Mouse (Mus musculus) neural tube, embryonic 12.5 days (tissue): Measurements from ENCODE around the gene Sbf2. TPM values are rescaled to one million over a fixed set of nuclear protein-coding genes. Genes with fewer than 3 reads are reported as not detected.

Experiments
- ATAC-seq: fragments of 200-750 bp; cut with Nextera tagmentation; 2 replicates; pipeline ENCODE4 v1.8.0; 2017; ENCODE audit warnings: low read depth, mild to moderate bottlenecking, moderate TSS enrichment, moderate library complexity; ENCODE audit not compliant: low FRiP score
- H3K27ac ChIP-seq: fragments of 300-500 bp; sonication (generic); 2 replicates; pipeline ENCODE4 v1.5.1; 2016
- H3K27me3 ChIP-seq: fragments of 300-500 bp; sonication (generic); replicated peaks from 2 replicates; pipeline ENCODE4 v1.6.1; 2016; ENCODE audit warnings: mild to moderate bottlenecking
- H3K36me3 ChIP-seq: fragments of 300-500 bp; sonication (generic); 2 replicates; pipeline ENCODE4 v1.6.1; 2016; ENCODE audit warnings: mild to moderate bottlenecking
- H3K4me1 ChIP-seq: fragments of 300-500 bp; sonication (generic); 2 replicates; pipeline ENCODE4 v1.6.1; 2016
- H3K4me2 ChIP-seq: fragments of 300-500 bp; sonication (generic); replicated peaks from 2 replicates; pipeline ENCODE4 v1.6.1; 2016; ENCODE audit warnings: mild to moderate bottlenecking
- H3K4me3 ChIP-seq: fragments of 300-500 bp; sonication (generic); 2 replicates; pipeline ENCODE4 v1.5.1; 2016
- H3K9ac ChIP-seq: fragments of 300-500 bp; sonication (generic); 2 replicates; pipeline ENCODE4 v1.6.1; 2016; ENCODE audit warnings: mild to moderate bottlenecking
- H3K9me3 ChIP-seq: fragments of 300-500 bp; sonication (generic); 2 replicates; pipeline ENCODE4 v1.6.1; 2016; ENCODE audit warnings: mild to moderate bottlenecking
- WGBS: fragments of 180-500 bp; shearing (Covaris S2); methylation state at CpG from one replicate; pipeline ENCODE4 v1.1.7; 2016; 5-methylcytosine and 5-hydroxymethylcytosine counted together
- polyA plus RNA-seq: library from polyadenylated mRNA; unstranded; fragments of >200 nt; fragmentation: Nextera tagmentation; extraction: Ambion mirVana; gene quantifications from 2 replicates; pipeline ENCODE4 v1.2.1, GENCODE M21; 2016

Sbf2 gene
- polyA plus RNA-seq, 1 experiment from 2014 or later, result 53.2 TPM

GRCm38 (mm10) chr7:110313392-110314055 lies 301.2 kb downstream of the Sbf2 start:
- H3K27me3 ChIP-seq, result no peaks in the 10 kb centered on the region
- H3K4me3 ChIP-seq, result no peak overlapping the region
- H3K9ac ChIP-seq, result no peak overlapping the region
- H3K27ac ChIP-seq, result no peak overlapping the region
- 92% methylated on average over 9 of the region's 9 CpGs for WGBS
- ATAC-seq, result no peak
- no peak overlapping the region for H3K4me2 ChIP-seq
- 0 out of 2 replicates have a peak, but pooled peaks cover 4% of the 10 kb centered on the region for H3K9me3 ChIP-seq
- peaks cover 75% of the 10 kb centered on the region for H3K36me3 ChIP-seq
- no peaks in the 10 kb centered on the region for H3K4me1 ChIP-seq

- ATAC-seq, result no peak
- peaks cover 61% of the 10 kb centered on the region for H3K36me3 ChIP-seq
Measured at GRCm38 (mm10) chr7:110309246-110309645, 305.5 kb downstream of the Sbf2 start.

GRCm38 (mm10) chr7:110307741-110308140 lies 307.0 kb downstream of the Sbf2 start:
- Histone ChIP-seq H3K9ac (no peak overlapping the region), H3K27ac (no peak overlapping the region), H3K9me3 (no peaks in the 10 kb centered on the region), H3K4me1 (no peaks in the 10 kb centered on the region), H3K27me3 (no peaks in the 10 kb centered on the region), H3K4me3 (no peak overlapping the region), H3K36me3 (peaks cover 50% of the 10 kb centered on the region), H3K4me2 (no peak overlapping the region)
- 90% methylated on average over 11 of the region's 11 CpGs for WGBS
- no peak for ATAC-seq

More at GRCm38 (mm10) chr7:110309246-110309645, 305.5 kb downstream of the Sbf2 start:
- no peaks in the 10 kb centered on the region for H3K27me3 ChIP-seq
- no peaks in the 10 kb centered on the region for H3K4me1 ChIP-seq
- no peak overlapping the region for H3K27ac ChIP-seq
- no peaks in the 10 kb centered on the region for H3K9me3 ChIP-seq
- H3K9ac ChIP-seq, result no peak overlapping the region
- WGBS, result 94% methylated on average over 8 of the region's 8 CpGs
- no peak overlapping the region for H3K4me3 ChIP-seq
- no peak overlapping the region for H3K4me2 ChIP-seq

GRCm38 (mm10) chr7:110306281-110306680 lies 308.4 kb downstream of the Sbf2 start:
- H3K27ac ChIP-seq, result no peak overlapping the region
- no peak overlapping the region for H3K4me3 ChIP-seq
- H3K27me3 ChIP-seq, result no peaks in the 10 kb centered on the region
- WGBS, result 75% methylated on average over 5 of the region's 5 CpGs
- no peak overlapping the region for H3K4me2 ChIP-seq
- ATAC-seq, result no peak
- H3K9ac ChIP-seq, result no peak overlapping the region
- no peaks in the 10 kb centered on the region for H3K9me3 ChIP-seq
- H3K36me3 ChIP-seq, result peaks cover 37% of the 10 kb centered on the region
- H3K4me1 ChIP-seq, result no peaks in the 10 kb centered on the region

GRCm38 (mm10) chr7:110305486-110305885 lies 309.2 kb downstream of the Sbf2 start:
- Histone ChIP-seq H3K27me3 (no peaks in the 10 kb centered on the region), H3K36me3 (peaks cover 31% of the 10 kb centered on the region), H3K9ac (no peak overlapping the region), H3K4me2 (no peak overlapping the region), H3K4me3 (no peak overlapping the region), H3K27ac (no peak overlapping the region), H3K4me1 (no peaks in the 10 kb centered on the region), H3K9me3 (no peaks in the 10 kb centered on the region)
- ATAC-seq, result no peak
- WGBS, result 90% methylated on average over 4 of the region's 4 CpGs

GRCm38 (mm10) chr7:110302886-110303285 lies 311.8 kb downstream of the Sbf2 start:
- Histone ChIP-seq H3K27ac (no peak overlapping the region), H3K9me3 (no peaks in the 10 kb centered on the region), H3K4me2 (no peak overlapping the region), H3K4me1 (no peaks in the 10 kb centered on the region), H3K27me3 (no peaks in the 10 kb centered on the region), H3K4me3 (no peak overlapping the region), H3K9ac (no peak overlapping the region), H3K36me3 (peaks cover 9% of the 10 kb centered on the region; the same call in 1 of the 2 replicates)
- 83% methylated on average over 6 of the region's 6 CpGs for WGBS
- no peak for ATAC-seq

- Histone ChIP-seq H3K4me1 (no peaks in the 10 kb centered on the region), H3K9ac (no peak overlapping the region), H3K36me3 (no peaks in the 10 kb centered on the region), H3K4me3 (no peak overlapping the region), H3K27me3 (no peaks in the 10 kb centered on the region), H3K9me3 (no peaks in the 10 kb centered on the region), H3K4me2 (no peak overlapping the region), H3K27ac (no peak overlapping the region)
- no peak for ATAC-seq
- WGBS, result 88% methylated on average over 17 of the region's 17 CpGs
Measured at GRCm38 (mm10) chr7:110298739-110299410, 315.8 kb downstream of the Sbf2 start.

GRCm38 (mm10) chr7:110298090-110298489 lies 316.6 kb downstream of the Sbf2 start:
- Histone ChIP-seq H3K4me1 (no peaks in the 10 kb centered on the region), H3K36me3 (no peaks in the 10 kb centered on the region), H3K9ac (no peak overlapping the region), H3K27ac (no peak overlapping the region), H3K27me3 (no peaks in the 10 kb centered on the region), H3K9me3 (no peaks in the 10 kb centered on the region), H3K4me2 (no peak overlapping the region), H3K4me3 (no peak overlapping the region)
- no peak for ATAC-seq
- 82% methylated on average over 7 of the region's 7 CpGs for WGBS

- WGBS, result 54% methylated on average over 4 of the region's 4 CpGs
- no peak overlapping the region for H3K4me3 ChIP-seq
- no peak for ATAC-seq
Measured at GRCm38 (mm10) chr7:110297611-110298010, 317.1 kb downstream of the Sbf2 start.

GRCm38 (mm10) chr7:110296889-110297603 lies 317.7 kb downstream of the Sbf2 start:
- no peaks in the 10 kb centered on the region for H3K27me3 ChIP-seq

More at GRCm38 (mm10) chr7:110297611-110298010, 317.1 kb downstream of the Sbf2 start:
- no peaks in the 10 kb centered on the region for H3K4me1 ChIP-seq
- H3K27me3 ChIP-seq, result no peaks in the 10 kb centered on the region
- H3K9me3 ChIP-seq, result no peaks in the 10 kb centered on the region
- H3K36me3 ChIP-seq, result no peaks in the 10 kb centered on the region
- H3K27ac ChIP-seq, result no peak overlapping the region
- H3K9ac ChIP-seq, result no peak overlapping the region
- no peak overlapping the region for H3K4me2 ChIP-seq

GRCm38 (mm10) chr7:110289647-110290046 lies 325.1 kb downstream of the Sbf2 start:
- Histone ChIP-seq H3K9me3 (no peaks in the 10 kb centered on the region), H3K36me3 (no peaks in the 10 kb centered on the region), H3K27ac (no peak overlapping the region), H3K27me3 (no peaks in the 10 kb centered on the region), H3K9ac (no peak overlapping the region), H3K4me2 (no peak overlapping the region), H3K4me1 (0 out of 2 replicates have a peak, but pooled peaks cover 3% of the 10 kb centered on the region), H3K4me3 (no peak overlapping the region)
- no peak for ATAC-seq
- WGBS, result 78% methylated on average over 4 of the region's 4 CpGs

More at GRCm38 (mm10) chr7:110296889-110297603, 317.7 kb downstream of the Sbf2 start:
- 27% methylated on average over 17 of the region's 17 CpGs for WGBS
- Histone ChIP-seq H3K4me2 (no peak overlapping the region), H3K4me1 (no peaks in the 10 kb centered on the region), H3K4me3 (no peak overlapping the region), H3K9me3 (no peaks in the 10 kb centered on the region), H3K9ac (no peak overlapping the region), H3K27ac (no peak overlapping the region), H3K36me3 (no peaks in the 10 kb centered on the region)
- no peak for ATAC-seq

GRCm38 (mm10) chr7:110288731-110289191 lies 326.0 kb downstream of the Sbf2 start:
- no peak for ATAC-seq
- no peaks in the 10 kb centered on the region for H3K27me3 ChIP-seq
- H3K4me2 ChIP-seq, result no peak overlapping the region
- no peak overlapping the region for H3K27ac ChIP-seq
- no peak overlapping the region for H3K9ac ChIP-seq
- H3K36me3 ChIP-seq, result no peaks in the 10 kb centered on the region
- 0 out of 2 replicates have a peak, but pooled peaks cover 3% of the 10 kb centered on the region for H3K4me1 ChIP-seq
- WGBS, result 71% methylated on average over 6 of the region's 6 CpGs
- H3K4me3 ChIP-seq, result no peak overlapping the region
- no peaks in the 10 kb centered on the region for H3K9me3 ChIP-seq
